14 mouse cellular contexts compared by ENCODE assay signal in the genomic region with DNA sequence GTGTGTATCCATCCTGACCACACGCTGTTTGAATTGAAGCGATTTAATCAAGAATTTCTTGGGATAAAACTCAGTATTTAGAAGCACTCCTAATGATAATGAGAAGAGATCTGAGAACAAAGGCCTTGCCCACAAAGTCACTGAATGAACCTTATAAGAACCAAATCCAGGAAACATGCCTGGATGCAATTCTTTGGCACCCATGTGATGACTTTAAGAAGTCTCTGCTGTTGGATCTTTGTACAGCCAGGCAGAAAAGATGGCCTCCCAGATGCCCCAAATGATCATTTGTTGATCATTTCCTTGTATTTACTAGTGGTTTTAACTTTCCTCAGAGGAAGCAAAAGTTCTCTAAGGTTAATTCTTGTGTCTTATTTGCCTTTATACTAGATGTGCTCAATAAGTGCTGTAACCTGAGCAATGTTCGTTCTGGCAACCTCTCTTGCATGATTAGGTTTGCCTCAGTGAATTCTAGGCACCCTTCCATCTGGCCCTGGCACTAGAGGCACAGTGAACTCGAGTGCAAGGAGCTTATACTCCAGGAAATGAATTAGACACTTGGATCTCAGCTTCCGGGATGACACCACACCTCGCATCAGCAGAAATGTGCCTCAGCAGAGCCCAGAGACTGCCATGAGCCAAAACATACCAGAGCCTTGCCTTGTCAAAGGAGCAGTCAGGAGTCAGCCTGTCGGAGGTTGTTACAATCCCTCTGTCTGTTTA. TPM values are rescaled to one million over a fixed set of nuclear protein-coding genes. Genes with fewer than 3 reads are reported as not detected.
A peak's percentile ranks its signal among the peaks of the same experiment; 100 is the strongest.
DNase-seq lines count a peak whose midpoint lies in the region; ATAC-seq lines count a peak whose summit lies in the region.
"Had no signal": no experiment of that assay in that cellular context is flagged by ENCODE, and none has a peak within 500 bp of the region (broad histone marks: within the 10 kb centered on the region; RNA-seq: fewer than 3 reads in every experiment).

No protein-coding gene starts in this region.

- DNase-seq in hindbrain, embryonic 14.5 days (ENCODE audit: low spot score) = peak; percentile 26
- DNase-seq in right cerebral cortex, postnatal 10 days (ENCODE audit: low spot score in 2 of 2) = peak; percentile 39 to 47
- DNase-seq in right cerebral cortex, adult 2 months (ENCODE audit: low spot score in 2 of 2) = no peak
- peak; percentile 74 for DNase-seq in cerebellum, adult 9-11 months
- DNase-seq in retina, postnatal 7 days (ENCODE audit: low read depth, low spot score) = peak; percentile 16
- no peak for DNase-seq in heart, adult 11 months
- no peak for DNase-seq in embryo, embryonic 11 days
- DNase-seq: right cerebral cortex, postnatal 25 days; thymus, adult 2 months had no signal

- H3K27me3 ChIP-seq in hindbrain, embryonic 14.5 days (ENCODE audit: control insufficient read depth, insufficient read depth, low read length) = no peaks in the 10 kb centered on the region
- H3K27me3 ChIP-seq in hindbrain, embryonic 12.5 days = no peaks in the 10 kb centered on the region
- H3K27me3 ChIP-seq: CH12.LX; embryonic facial prominence, embryonic 13.5 days had no signal

- no peak overlapping the region for H3K4me3 ChIP-seq in hindbrain, embryonic 14.5 days (replicated peaks; ENCODE audit: low read length)
- H3K4me3 ChIP-seq in hindbrain, embryonic 12.5 days = no peak overlapping the region
- H3K4me3 ChIP-seq: embryonic facial prominence, embryonic 13.5 days had no signal

- no peaks in the 10 kb centered on the region for H3K4me1 ChIP-seq in hindbrain, embryonic 14.5 days (replicated peaks; ENCODE audit: control insufficient read depth, insufficient read depth, low read length)
- H3K4me1 ChIP-seq in hindbrain, embryonic 12.5 days = no peaks in the 10 kb centered on the region
- H3K4me1 ChIP-seq: embryonic facial prominence, embryonic 13.5 days had no signal

- H3K4me2 ChIP-seq in hindbrain, embryonic 14.5 days (replicated peaks) = no peak overlapping the region
- no peak overlapping the region for H3K4me2 ChIP-seq in hindbrain, embryonic 12.5 days (replicated peaks)
- H3K4me2 ChIP-seq: embryonic facial prominence, embryonic 13.5 days had no signal

- no peaks in the 10 kb centered on the region for H3K36me3 ChIP-seq in hindbrain, embryonic 14.5 days (replicated peaks; ENCODE audit: control insufficient read depth, insufficient read depth)
- H3K36me3 ChIP-seq in hindbrain, embryonic 12.5 days = no peaks in the 10 kb centered on the region
- H3K36me3 ChIP-seq: embryonic facial prominence, embryonic 13.5 days had no signal

- no peaks in the 10 kb centered on the region for H3K9me3 ChIP-seq in hindbrain, embryonic 14.5 days (ENCODE audit: control insufficient read depth, low read length)
- H3K9me3 ChIP-seq in hindbrain, embryonic 12.5 days (replicated peaks) = no peaks in the 10 kb centered on the region
- H3K9me3 ChIP-seq: embryonic facial prominence, embryonic 13.5 days had no signal

- 79% methylated on average over 7 of the region's 7 CpGs for WGBS in hindbrain, embryonic 14.5 days
- 82% methylated on average over 7 of the region's 7 CpGs for WGBS in hindbrain, embryonic 12.5 days

- no peak overlapping the region for H3K9ac ChIP-seq in hindbrain, embryonic 14.5 days
- no peak overlapping the region for H3K9ac ChIP-seq in hindbrain, embryonic 12.5 days
- H3K9ac ChIP-seq: embryonic facial prominence, embryonic 13.5 days had no signal

- ATAC-seq in hindbrain, embryonic 14.5 days (ENCODE audit: low FRiP score) = no peak
- ATAC-seq in hindbrain, embryonic 12.5 days (ENCODE audit: low FRiP score) = no peak
- ATAC-seq: activated CD4-positive, CD25-positive, alpha-beta regulatory T cell, adult 4 months had no signal

- H3K27ac ChIP-seq in hindbrain, embryonic 14.5 days = no peak overlapping the region
- H3K27ac ChIP-seq in hindbrain, embryonic 12.5 days = no peak overlapping the region
- H3K27ac ChIP-seq: embryonic facial prominence, embryonic 13.5 days had no signal

RNA-seq across cellular contexts. Expression of a gene that starts 29.7 kb away (rescaled TPM):
- not detected in 2 replicates for polyA plus RNA-seq in hindbrain, embryonic 14.5 days (2014; fragmentation: Nextera tagmentation; extraction: Ambion mirVana)
- polyA plus RNA-seq in hindbrain, embryonic 12.5 days (2016; fragmentation: Nextera tagmentation; extraction: Ambion mirVana) = not detected in 2 replicates
- polyA plus RNA-seq: activated CD4-positive, CD25-positive, alpha-beta regulatory T cell, adult 4 months; embryonic facial prominence, embryonic 13.5 days had no signal

RNA-seq across cellular contexts. Expression of a gene that starts 35.3 kb away (rescaled TPM):
- 0.27 and 0.34 TPM in 2 replicates for polyA plus RNA-seq in hindbrain, embryonic 14.5 days (2014; fragmentation: Nextera tagmentation; extraction: Ambion mirVana)
- not detected in 2 replicates for polyA plus RNA-seq in hindbrain, embryonic 12.5 days (2016; fragmentation: Nextera tagmentation; extraction: Ambion mirVana)
- polyA plus RNA-seq: gonadal fat pad, adult 2 months had no signal

Comparison
In these comparisons a context has a peak if more than half of its experiments do, and no peak if none do; other contexts are left out.
1. DNase-seq: peak in hindbrain, embryonic 14.5 days (single experiment), right cerebral cortex, postnatal 10 days (2 of 2), cerebellum, adult 9-11 months (single experiment) and retina, postnatal 7 days (single experiment); none in right cerebral cortex, adult 2 months (0 of 2), heart, adult 11 months (single experiment) and embryo, embryonic 11 days (single experiment).